Mouse (Mus musculus) C2C12 (cell line): ENCODE measurements around the gene Tmem62.

Experiments
- CTCF ChIP-seq: IDR thresholded peaks from one replicate; pipeline ENCODE4 v1.5.1; 2011; ENCODE audit not compliant: control insufficient read depth, insufficient read depth, insufficient read length
- MYOD1 ChIP-seq: IDR thresholded peaks from one replicate; pipeline ENCODE4 v1.6.1; 2011; ENCODE audit warnings: low read depth; ENCODE audit not compliant: control insufficient read depth, insufficient read length

DNA sequence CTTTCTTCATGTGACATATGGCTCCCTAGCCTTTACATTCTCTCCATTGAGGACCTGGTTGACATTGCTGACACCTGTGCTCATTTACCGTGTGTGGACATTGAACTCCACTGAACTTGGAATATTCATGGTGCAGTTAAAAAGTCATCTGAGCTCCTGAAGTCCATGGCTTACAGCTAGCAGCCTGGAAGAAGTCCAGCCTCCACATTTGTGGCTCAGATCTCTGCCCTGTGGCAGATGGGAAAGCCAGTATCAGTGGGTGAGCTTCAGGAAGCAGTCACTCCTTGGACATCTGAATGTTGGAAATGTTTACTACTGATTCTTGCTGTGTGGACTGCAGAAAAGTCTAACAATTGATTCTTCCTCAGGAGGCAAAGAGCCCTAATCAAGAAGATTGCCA lies 30.2 kb downstream of the Tmem62 start:
- no peak for TF ChIP-seq CTCF
- TF ChIP-seq MYOD1, result no peak
